Mouse (Mus musculus) midbrain, postnatal 0 days (tissue): ENCODE data around the gene Cyp2e1. TPM values are rescaled to one million over a fixed set of nuclear protein-coding genes. Genes with fewer than 3 reads are reported as not detected.

Source experiments
- ATAC-seq: fragments of 200-750 bp; cut with Nextera tagmentation; 2 replicates; pipeline ENCODE4 v1.8.0; 2017; ENCODE audit warnings: moderate number of reproducible peaks, mild to moderate bottlenecking, moderate TSS enrichment, moderate library complexity; ENCODE audit not compliant: low FRiP score
- DNase-seq: peaks from one replicate; pipeline ENCODE4 v3.0.0-alpha.2; 2015; ENCODE audit warnings: low spot score
- H3K27ac ChIP-seq: fragments of 300-500 bp; sonication (generic); 2 replicates; pipeline ENCODE4 v1.5.1; 2014; ENCODE audit warnings: low read depth, mild to moderate bottlenecking, low read length, mixed read lengths
- H3K27me3 ChIP-seq: fragments of 300-500 bp; sonication (generic); 2 replicates; pipeline ENCODE4 v1.6.1; 2014; ENCODE audit warnings: low read length, control low read depth, mixed read lengths; ENCODE audit not compliant: insufficient read depth
- H3K36me3 ChIP-seq: fragments of 300-500 bp; sonication (generic); 2 replicates; pipeline ENCODE4 v1.6.1; 2014; ENCODE audit warnings: low read length, control low read depth, mixed read lengths; ENCODE audit not compliant: insufficient read depth
- H3K4me1 ChIP-seq: fragments of 300-500 bp; sonication (generic); 2 replicates; pipeline ENCODE4 v1.6.1; 2014; ENCODE audit warnings: mild to moderate bottlenecking, control low read depth, antibody characterized with exemption, low read length, mixed read lengths; ENCODE audit not compliant: insufficient read depth
- H3K4me2 ChIP-seq: fragments of 300-500 bp; sonication (generic); 2 replicates; pipeline ENCODE4 v1.6.1; 2014; ENCODE audit warnings: low read depth, mild to moderate bottlenecking, low read length, mixed read lengths; ENCODE audit not compliant: poor library complexity, severe bottlenecking
- H3K4me3 ChIP-seq: fragments of 300-500 bp; sonication (generic); 2 replicates; pipeline ENCODE4 v1.5.1; 2014; ENCODE audit warnings: low read depth, mild to moderate bottlenecking, low read length, moderate library complexity
- H3K9ac ChIP-seq: fragments of 300-500 bp; sonication (generic); replicated peaks from 2 replicates; pipeline ENCODE4 v1.6.1; 2014; ENCODE audit warnings: mild to moderate bottlenecking, low read length, moderate library complexity, mixed read lengths; ENCODE audit not compliant: poor library complexity, severe bottlenecking
- H3K9me3 ChIP-seq: fragments of 300-500 bp; sonication (generic); 2 replicates; pipeline ENCODE4 v1.6.1; 2016; ENCODE audit warnings: low read length, control low read depth
- CTCF ChIP-seq: IDR thresholded peaks from 2 replicates; pipeline ENCODE4 v1.5.1; 2016; ENCODE audit warnings: antibody characterized with exemption, mild to moderate bottlenecking
- WGBS: fragments of 180-500 bp; shearing (Covaris S2); extraction: QIAGEN DNeasy Blood & Tissue Kit; methylation state at CpG from one replicate; pipeline ENCODE4 v1.1.7; 2014; 5-methylcytosine and 5-hydroxymethylcytosine counted together
- polyA plus RNA-seq: library from polyadenylated mRNA; unstranded; fragments of >200 nt; fragmentation: Nextera tagmentation; extraction: Ambion mirVana; gene quantifications from 2 replicates; pipeline ENCODE4 v1.2.1, GENCODE M21; 2015
- total RNA-seq: library from RNA; depleted of rRNA; stranded (reverse); fragments of >200 nt; gene quantifications from 2 replicates; pipeline ENCODE4 v1.2.3, GENCODE M21; 2014

The Cyp2e1 gene
- total and polyA plus RNA-seq, 2 experiments from 2014 or later = not detected

DNA sequence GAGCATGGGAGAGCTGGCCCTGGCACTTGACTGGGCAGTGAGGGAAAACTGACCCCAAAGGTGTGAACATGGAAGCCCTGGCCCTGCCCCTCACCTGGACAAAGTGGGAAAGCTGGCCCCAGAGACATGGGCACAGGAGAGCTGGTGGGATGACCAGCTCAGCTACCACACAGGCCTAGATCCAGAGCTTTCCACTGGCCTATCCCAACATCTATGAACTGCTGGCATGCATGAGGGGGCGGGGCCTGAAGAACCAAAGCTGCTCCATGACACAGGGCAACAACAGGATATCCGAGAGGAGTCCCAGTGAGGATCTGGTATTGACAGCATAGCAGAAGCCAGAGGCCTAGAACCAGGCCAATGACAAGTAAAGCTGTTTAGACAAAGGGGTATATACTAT is 34.7 kb downstream of the Cyp2e1 start:
- H3K27me3 ChIP-seq = no peaks in the 10 kb centered on the region
- H3K4me1 ChIP-seq = no peaks in the 10 kb centered on the region
- no peaks in the 10 kb centered on the region for H3K9me3 ChIP-seq
- ATAC-seq (no peak), DNase-seq (no peak)
- no peak overlapping the region for H3K4me3 ChIP-seq
- no peak overlapping the region for H3K9ac ChIP-seq
- no peak overlapping the region for H3K4me2 ChIP-seq
- 74% methylated on average over 2 of the region's 2 CpGs for WGBS
- H3K27ac ChIP-seq = no peak overlapping the region
- TF ChIP-seq CTCF = no peak
- no peaks in the 10 kb centered on the region for H3K36me3 ChIP-seq

DNA sequence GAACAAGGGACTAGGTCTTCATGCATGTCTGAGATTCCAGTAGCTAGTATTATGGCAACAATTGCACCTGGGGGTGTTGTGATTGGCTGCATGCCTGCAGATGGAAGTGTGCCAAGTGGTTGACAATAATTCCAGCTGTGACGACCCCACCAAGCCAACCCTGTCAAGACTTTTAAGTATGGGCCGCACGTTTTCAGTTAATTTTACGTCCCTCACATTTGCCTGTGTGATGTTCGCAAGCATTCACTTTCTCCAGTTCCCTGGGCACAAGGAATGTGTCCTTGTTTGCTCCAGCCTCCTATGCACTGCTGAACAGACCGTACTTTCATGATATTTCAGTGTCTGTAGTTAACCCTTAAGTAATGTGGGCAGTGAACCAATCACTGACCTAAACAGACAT is 39.1 kb downstream of the Cyp2e1 start:
- Histone ChIP-seq H3K4me3 (no peak overlapping the region), H3K4me2 (no peak overlapping the region), H3K36me3 (peaks cover 6% of the 10 kb centered on the region; the same call in 1 of the 2 replicates), H3K9ac (no peak overlapping the region), H3K9me3 (no peaks in the 10 kb centered on the region), H3K27me3 (no peaks in the 10 kb centered on the region), H3K4me1 (no peaks in the 10 kb centered on the region), H3K27ac (no peak overlapping the region)
- no peak for TF ChIP-seq CTCF
- DNase-seq = no peak
- WGBS = 70% methylated on average over 6 of the region's 6 CpGs
- ATAC-seq = no peak

DNA sequence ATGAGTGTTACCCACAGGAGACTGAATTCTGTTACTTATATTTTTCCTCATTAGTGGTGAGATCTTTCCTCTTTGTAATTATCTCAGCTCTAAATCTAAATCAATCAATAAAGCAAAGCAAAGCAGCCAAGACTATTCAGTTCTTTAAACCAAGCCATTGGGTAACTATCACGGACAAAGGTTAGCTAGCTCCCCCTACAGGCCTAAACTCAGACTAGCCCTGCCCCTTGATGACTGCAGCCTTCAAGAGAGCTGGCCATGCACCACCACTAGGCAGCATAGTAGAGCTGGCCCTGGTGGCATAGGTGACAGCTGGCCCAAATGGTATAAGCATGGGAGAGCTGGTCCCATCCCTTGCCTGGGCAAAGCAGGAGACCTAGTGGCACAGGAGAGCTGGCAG is 42.2 kb downstream of the Cyp2e1 start:
- Histone ChIP-seq H3K4me1 (no peaks in the 10 kb centered on the region), H3K9ac (no peak overlapping the region), H3K36me3 (peaks cover 14% of the 10 kb centered on the region; the same call in 1 of the 2 replicates), H3K9me3 (no peaks in the 10 kb centered on the region), H3K27me3 (no peaks in the 10 kb centered on the region), H3K4me2 (no peak overlapping the region), H3K4me3 (no peak overlapping the region), H3K27ac (no peak overlapping the region)
- TF ChIP-seq CTCF = peak; percentile 77
- ATAC-seq = peak; percentile 50; the same call in 1 of the 2 replicates
- 16% methylated on average over 1 of the region's 1 CpGs for WGBS
- DNase-seq = peak; percentile 59

DNA sequence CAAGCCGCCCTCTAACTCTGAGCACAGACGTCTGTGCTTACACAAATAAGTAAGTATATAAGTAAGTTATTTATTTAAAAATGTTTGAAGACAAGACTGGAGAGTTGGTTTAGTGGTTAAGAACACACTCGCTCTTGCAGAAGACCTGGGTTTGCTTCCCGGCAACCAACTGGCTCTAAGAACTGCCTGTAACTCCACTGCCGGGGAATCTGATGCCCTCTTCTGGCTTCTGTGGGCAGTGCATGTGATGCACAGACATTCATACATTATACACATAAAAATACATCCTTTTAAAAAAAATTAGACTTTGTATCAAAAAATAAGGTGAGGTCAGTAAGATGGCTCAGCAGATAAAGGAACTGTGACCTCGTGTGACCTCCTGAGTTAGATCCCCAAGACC is 47.0 kb downstream of the Cyp2e1 start:
- Histone ChIP-seq H3K36me3 (peaks cover 38% of the 10 kb centered on the region), H3K4me1 (no peaks in the 10 kb centered on the region), H3K27ac (no peak overlapping the region), H3K27me3 (no peaks in the 10 kb centered on the region), H3K9ac (no peak overlapping the region), H3K4me2 (no peak overlapping the region), H3K9me3 (no peaks in the 10 kb centered on the region), H3K4me3 (no peak overlapping the region)
- TF ChIP-seq CTCF = peak; percentile 50
- WGBS = 91% methylated on average over 6 of the region's 6 CpGs
- DNase-seq (no peak), ATAC-seq (no peak)

DNA sequence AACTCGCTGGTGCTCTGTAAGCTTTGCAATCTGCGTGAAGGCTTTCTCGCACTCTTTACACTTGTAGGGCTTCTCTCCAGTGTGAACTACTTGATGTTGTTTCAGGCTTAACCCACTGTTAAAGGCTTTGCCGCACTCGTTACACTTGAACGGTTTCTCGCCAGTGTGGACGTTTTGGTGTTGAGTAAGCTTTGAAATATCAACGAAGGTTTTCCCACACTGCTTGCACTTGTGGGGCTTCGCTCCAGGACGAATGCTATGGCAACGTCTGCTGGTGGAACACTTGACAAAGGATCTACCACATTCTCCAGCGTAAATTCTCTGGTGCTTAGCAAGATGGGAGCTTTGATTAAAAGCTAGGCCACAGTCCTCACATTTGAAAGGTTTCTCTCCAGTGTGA is 48.2 kb downstream of the Cyp2e1 start:
- TF ChIP-seq CTCF = no peak
- Histone ChIP-seq H3K36me3 (peaks cover 36% of the 10 kb centered on the region), H3K9me3 (no peaks in the 10 kb centered on the region), H3K9ac (no peak overlapping the region), H3K27me3 (no peaks in the 10 kb centered on the region), H3K27ac (peak overlapping the region; percentile 44; the same call in 1 of the 2 replicates), H3K4me3 (no peak overlapping the region), H3K4me1 (no peaks in the 10 kb centered on the region), H3K4me2 (no peak overlapping the region)
- ATAC-seq (no peak), DNase-seq (peak; percentile 68)
- WGBS = 65% methylated on average over 13 of the region's 13 CpGs

DNA sequence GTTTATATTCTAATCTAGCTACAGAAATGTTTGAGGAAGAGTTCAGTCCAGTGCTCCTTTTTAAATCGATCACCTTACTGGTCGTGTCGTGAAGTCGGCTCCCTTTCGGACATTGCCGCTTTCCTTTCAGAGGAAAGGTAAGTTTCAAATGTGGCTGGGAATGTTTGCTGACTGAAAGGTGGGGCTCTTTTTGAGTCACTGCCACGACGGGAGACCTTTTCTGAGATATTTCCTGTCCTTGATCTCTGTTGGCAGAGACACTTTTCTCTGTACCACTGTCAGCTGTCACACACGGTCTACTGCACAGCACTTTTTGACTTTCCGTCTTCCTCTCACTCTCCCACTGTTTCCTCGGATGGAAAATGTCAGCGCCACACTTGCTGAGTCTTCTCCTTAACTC is 49.3 kb downstream of the Cyp2e1 start:
- DNase-seq = no peak
- TF ChIP-seq CTCF = no peak
- 90% methylated on average over 12 of the region's 12 CpGs for WGBS
- H3K27ac ChIP-seq = no peak overlapping the region
- peaks cover 5% of the 10 kb centered on the region; the same call in 1 of the 2 replicates for H3K4me1 ChIP-seq
- H3K27me3 ChIP-seq = no peaks in the 10 kb centered on the region
- H3K4me3 ChIP-seq = no peak overlapping the region
- no peak for ATAC-seq
- H3K9me3 ChIP-seq = no peaks in the 10 kb centered on the region
- peaks cover 30% of the 10 kb centered on the region for H3K36me3 ChIP-seq
- H3K4me2 ChIP-seq = no peak overlapping the region
- no peak overlapping the region for H3K9ac ChIP-seq
